Mouse (Mus musculus): ENCODE measurements around the gene Cpa1.

GRCm38 (mm10) chr6:30600033-30600432 lies 39.0 kb upstream of the Cpa1 start:
- no peak for TF ChIP-seq POLR2A (IDR thresholded peaks at IDR 0.05; ENCODE audit: low read depth, low read length)
- no peak for TF ChIP-seq CTCF (IDR thresholded peaks at IDR 0.05; ENCODE audit: extremely low read depth, insufficient read depth, insufficient read length, insufficient replicate concordance)
